Mouse (Mus musculus) intestine, embryonic 16.5 days (tissue): ENCODE data around the gene Fgfr1op2. TPM values are rescaled to one million over a fixed set of nuclear protein-coding genes. Genes with fewer than 3 reads are reported as not detected.

Experiments
- ATAC-seq: fragments of 200-750 bp; cut with Nextera tagmentation; 2 replicates; pipeline ENCODE4 v1.8.0; 2017; ENCODE audit warnings: moderate TSS enrichment, moderate library complexity
- H3K27ac ChIP-seq: fragments of 300-500 bp; sonication (generic); 2 replicates; pipeline ENCODE4 v1.5.1; 2014; ENCODE audit warnings: mild to moderate bottlenecking, low read length
- H3K27me3 ChIP-seq: fragments of 300-500 bp; sonication (generic); replicated peaks from 2 replicates; pipeline ENCODE4 v1.6.1; 2014; ENCODE audit warnings: low read length, control low read depth, mixed read lengths; ENCODE audit not compliant: control insufficient read depth, insufficient read depth
- H3K36me3 ChIP-seq: fragments of 300-500 bp; sonication (generic); 2 replicates; pipeline ENCODE4 v1.6.1; 2014; ENCODE audit warnings: low read length, control low read depth; ENCODE audit not compliant: control insufficient read depth, insufficient read depth
- H3K4me1 ChIP-seq: fragments of 300-500 bp; sonication (generic); 2 replicates; pipeline ENCODE4 v1.6.1; 2014; ENCODE audit warnings: low read length, control low read depth, mixed read lengths; ENCODE audit not compliant: control insufficient read depth, insufficient read depth
- H3K4me2 ChIP-seq: fragments of 300-500 bp; sonication (generic); 2 replicates; pipeline ENCODE4 v1.6.1; 2014; ENCODE audit warnings: low read depth, low read length, control low read depth
- H3K4me3 ChIP-seq: fragments of 300-500 bp; sonication (generic); 2 replicates; pipeline ENCODE4 v1.5.1; 2014; ENCODE audit warnings: mild to moderate bottlenecking, low read length
- H3K9ac ChIP-seq: fragments of 300-500 bp; sonication (generic); 2 replicates; pipeline ENCODE4 v1.6.1; 2014; ENCODE audit warnings: low read depth, low read length
- H3K9me3 ChIP-seq: fragments of 300-500 bp; sonication (generic); 2 replicates; pipeline ENCODE4 v1.6.1; 2016; ENCODE audit warnings: low read length, control low read depth; ENCODE audit not compliant: control insufficient read depth
- WGBS: fragments of 180-500 bp; shearing (Covaris S2); extraction: QIAGEN DNeasy Blood & Tissue Kit; methylation state at CpG from one replicate; pipeline ENCODE4 v1.1.7; 2014; 5-methylcytosine and 5-hydroxymethylcytosine counted together
- polyA plus RNA-seq: library from polyadenylated mRNA; unstranded; fragments of >200 nt; fragmentation: Nextera tagmentation; extraction: Ambion mirVana; gene quantifications from 2 replicates; pipeline ENCODE4 v1.2.1, GENCODE M21; 2015

Fgfr1op2 gene
- polyA plus RNA-seq, 1 experiment from 2014 or later = 86.6 TPM

GRCm38 (mm10) chr6:146614541-146614940 is 37.5 kb downstream of the Fgfr1op2 start:
- ATAC-seq = no peak
- H3K9ac ChIP-seq = no peak overlapping the region
- no peaks in the 10 kb centered on the region for H3K4me1 ChIP-seq
- H3K36me3 ChIP-seq = peaks cover 19% of the 10 kb centered on the region
- no peaks in the 10 kb centered on the region for H3K27me3 ChIP-seq
- 85% methylated on average over 5 of the region's 5 CpGs for WGBS
- H3K27ac ChIP-seq = no peak overlapping the region
- no peaks in the 10 kb centered on the region for H3K9me3 ChIP-seq
- H3K4me2 ChIP-seq = no peak overlapping the region
- no peak overlapping the region for H3K4me3 ChIP-seq

GRCm38 (mm10) chr6:146615891-146616290 is 38.9 kb downstream of the Fgfr1op2 start:
- H3K4me2 ChIP-seq = no peak overlapping the region
- no peaks in the 10 kb centered on the region for H3K4me1 ChIP-seq
- no peak overlapping the region for H3K27ac ChIP-seq
- WGBS = 94% methylated on average over 8 of the region's 8 CpGs
- H3K9me3 ChIP-seq = no peaks in the 10 kb centered on the region
- no peak for ATAC-seq
- H3K9ac ChIP-seq = no peak overlapping the region
- no peaks in the 10 kb centered on the region for H3K27me3 ChIP-seq
- no peak overlapping the region for H3K4me3 ChIP-seq
- H3K36me3 ChIP-seq = peaks cover 19% of the 10 kb centered on the region

- H3K9me3 ChIP-seq = no peaks in the 10 kb centered on the region
- no peak overlapping the region for H3K4me3 ChIP-seq
- H3K27ac ChIP-seq = no peak overlapping the region
- peaks cover 19% of the 10 kb centered on the region for H3K36me3 ChIP-seq
- no peaks in the 10 kb centered on the region for H3K4me1 ChIP-seq
- 81% methylated on average over 2 of the region's 2 CpGs for WGBS
- no peaks in the 10 kb centered on the region for H3K27me3 ChIP-seq
- no peak overlapping the region for H3K9ac ChIP-seq
- H3K4me2 ChIP-seq = no peak overlapping the region
- peak; percentile 60 for ATAC-seq
Observed at GRCm38 (mm10) chr6:146616670-146617069, 39.7 kb downstream of the Fgfr1op2 start.

DNA sequence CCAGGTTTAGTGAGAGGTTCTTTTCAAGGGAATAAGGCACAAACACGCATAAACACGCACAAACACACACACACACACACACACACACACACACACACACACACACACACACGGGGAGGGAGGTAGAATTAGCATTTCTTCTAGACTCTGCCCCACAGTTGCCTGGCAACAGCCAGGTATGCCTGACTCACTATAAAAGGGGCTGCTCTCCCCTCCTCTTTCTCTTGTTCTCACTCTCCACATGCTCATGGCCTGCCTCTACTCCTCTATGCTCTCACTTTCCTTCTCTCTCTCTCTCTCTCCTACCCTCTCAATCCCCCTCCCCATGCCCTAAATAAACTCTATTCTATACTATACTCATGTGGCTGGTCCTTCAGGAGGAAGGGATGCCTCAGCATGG is 51.1 kb downstream of the Fgfr1op2 start:
- Histone ChIP-seq H3K27me3 (no peaks in the 10 kb centered on the region), H3K4me1 (peaks cover 2% of the 10 kb centered on the region), H3K9ac (no peak overlapping the region), H3K4me2 (no peak overlapping the region), H3K9me3 (no peaks in the 10 kb centered on the region), H3K36me3 (no peaks in the 10 kb centered on the region), H3K4me3 (no peak overlapping the region), H3K27ac (no peak overlapping the region)
- ATAC-seq = no peak
- WGBS = 84% methylated on average over 2 of the region's 3 CpGs

DNA sequence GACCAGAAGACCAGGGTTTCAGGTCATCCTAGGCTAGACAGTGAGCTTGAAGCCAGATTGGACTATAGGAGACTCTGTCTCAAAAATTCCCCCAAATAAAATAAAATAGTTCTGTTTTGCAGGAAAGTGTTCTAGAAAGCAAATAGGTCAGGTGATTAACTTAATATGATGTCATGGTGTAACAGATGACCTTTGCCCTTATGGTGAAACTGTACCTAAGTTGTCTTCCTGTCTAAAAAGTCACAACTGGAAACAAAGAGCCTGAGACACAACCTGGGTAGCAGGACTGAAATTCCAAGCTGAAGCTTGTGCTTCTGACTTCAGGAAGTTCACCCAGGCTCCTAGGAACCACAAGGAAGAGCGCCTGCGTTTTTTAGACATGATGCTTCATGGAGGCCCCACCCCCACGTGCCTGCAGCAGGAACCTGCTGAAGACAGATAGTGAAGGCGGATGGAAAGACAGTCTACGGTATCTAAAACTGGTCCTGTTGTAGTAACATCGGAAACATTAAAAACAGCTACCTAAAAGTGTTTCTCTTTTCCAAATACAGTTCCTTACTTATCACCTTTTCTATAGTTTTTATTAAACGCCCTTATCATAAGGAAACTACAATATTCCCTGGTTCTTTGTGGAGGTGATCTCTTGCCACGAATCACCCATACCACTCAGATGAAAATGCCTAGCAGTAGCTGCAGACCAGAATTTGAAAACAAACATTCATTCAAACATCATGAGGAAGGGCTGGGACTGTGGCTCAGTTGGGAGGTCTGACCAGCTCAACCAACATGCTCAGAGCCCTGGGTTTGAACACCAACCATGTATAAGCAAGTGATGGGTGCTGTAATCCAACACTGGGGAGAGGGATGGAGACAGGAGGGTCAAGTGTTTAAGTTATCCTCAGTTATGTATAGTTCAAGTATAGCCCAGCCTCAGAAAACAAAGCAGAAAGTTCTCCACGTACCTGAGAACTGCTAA is 53.1 kb downstream of the Fgfr1op2 start:
- Histone ChIP-seq H3K4me3 (no peak overlapping the region), H3K4me1 (peaks cover 7% of the 10 kb centered on the region), H3K27ac (no peak overlapping the region), H3K36me3 (no peaks in the 10 kb centered on the region), H3K9ac (no peak overlapping the region), H3K4me2 (no peak overlapping the region), H3K27me3 (no peaks in the 10 kb centered on the region), H3K9me3 (no peaks in the 10 kb centered on the region)
- 72% methylated on average over 9 of the region's 9 CpGs for WGBS
- ATAC-seq = no peak

DNA sequence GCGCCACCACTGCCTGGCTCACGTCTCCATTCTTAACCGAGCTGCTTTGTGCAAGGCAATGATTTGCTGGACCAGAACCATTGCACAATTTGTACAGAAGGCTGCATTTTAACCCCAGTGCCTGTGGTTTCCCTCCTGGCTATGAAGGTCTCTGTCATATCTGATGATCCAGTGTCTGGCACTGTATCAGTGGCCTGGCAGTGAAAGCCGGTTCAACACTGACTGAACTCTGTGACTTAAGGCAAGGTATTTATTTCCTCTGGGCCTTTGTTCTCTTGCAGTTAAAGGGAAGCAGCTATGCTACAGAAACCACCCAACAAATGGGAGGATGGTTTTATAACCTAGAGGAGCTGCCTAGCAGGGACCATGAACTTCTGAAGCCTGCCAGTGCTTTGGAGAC is 54.0 kb downstream of the Fgfr1op2 start:
- ATAC-seq = no peak
- H3K4me3 ChIP-seq = no peak overlapping the region
- no peaks in the 10 kb centered on the region for H3K9me3 ChIP-seq
- H3K36me3 ChIP-seq = no peaks in the 10 kb centered on the region
- H3K4me1 ChIP-seq = peaks cover 7% of the 10 kb centered on the region
- H3K4me2 ChIP-seq = no peak overlapping the region
- 82% methylated on average over 4 of the region's 4 CpGs for WGBS
- H3K27ac ChIP-seq = no peak overlapping the region
- H3K9ac ChIP-seq = no peak overlapping the region
- H3K27me3 ChIP-seq = no peaks in the 10 kb centered on the region

DNA sequence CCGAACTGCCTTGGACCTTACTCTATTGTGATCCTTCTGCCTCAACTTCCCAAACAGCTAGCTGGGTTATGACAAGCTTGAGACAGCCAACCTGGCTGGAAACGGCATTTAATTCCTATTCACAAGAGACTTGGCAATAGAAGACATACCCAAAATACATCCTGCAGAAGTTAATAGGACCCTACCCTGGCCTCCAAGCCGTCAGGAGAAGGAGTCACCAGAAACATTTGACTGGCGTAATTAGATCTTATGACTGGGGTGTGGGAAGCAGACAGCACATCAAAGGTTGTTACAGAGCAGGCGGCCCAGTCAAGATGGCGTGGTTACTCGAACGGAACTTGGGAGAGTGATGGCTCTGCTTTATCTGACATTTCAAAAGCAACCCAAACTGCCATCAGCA is 54.8 kb downstream of the Fgfr1op2 start:
- Histone ChIP-seq H3K4me3 (no peak overlapping the region), H3K27me3 (no peaks in the 10 kb centered on the region), H3K4me1 (peaks cover 7% of the 10 kb centered on the region), H3K36me3 (no peaks in the 10 kb centered on the region), H3K9me3 (no peaks in the 10 kb centered on the region), H3K27ac (no peak overlapping the region), H3K4me2 (no peak overlapping the region), H3K9ac (no peak overlapping the region)
- 80% methylated on average over 8 of the region's 8 CpGs for WGBS
- ATAC-seq = no peak

DNA sequence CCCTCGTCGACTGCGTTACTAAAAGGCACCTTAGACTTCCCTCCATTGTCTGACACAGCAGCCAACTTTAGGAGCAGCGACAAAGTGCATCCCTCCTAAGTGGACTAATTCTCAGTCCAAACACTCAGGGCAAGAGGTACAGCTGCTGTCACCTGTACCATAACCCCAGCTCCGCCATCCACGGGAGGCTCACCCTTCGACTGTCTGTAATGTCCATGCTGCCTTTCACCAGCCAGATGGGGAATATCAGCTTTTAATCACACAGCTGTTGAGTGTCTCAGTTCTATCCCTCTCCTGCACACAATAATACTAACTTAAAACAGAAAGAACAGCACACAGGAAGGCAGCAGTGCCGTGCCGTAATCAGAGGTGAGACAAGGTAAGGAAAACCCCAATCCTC is 55.4 kb downstream of the Fgfr1op2 start:
- ATAC-seq = no peak
- Histone ChIP-seq H3K27ac (no peak overlapping the region), H3K4me2 (no peak overlapping the region), H3K9ac (no peak overlapping the region), H3K9me3 (no peaks in the 10 kb centered on the region), H3K27me3 (no peaks in the 10 kb centered on the region), H3K4me1 (peaks cover 7% of the 10 kb centered on the region), H3K4me3 (no peak overlapping the region), H3K36me3 (no peaks in the 10 kb centered on the region)
- 78% methylated on average over 9 of the region's 9 CpGs for WGBS

- Histone ChIP-seq H3K36me3 (no peaks in the 10 kb centered on the region), H3K4me1 (peaks cover 7% of the 10 kb centered on the region), H3K9ac (peak overlapping the region; percentile 94; the same call in 1 of the 2 replicates), H3K9me3 (no peaks in the 10 kb centered on the region), H3K27ac (no peak overlapping the region), H3K4me2 (peak overlapping the region; percentile 77; the same call in 1 of the 2 replicates), H3K4me3 (peak overlapping the region; percentile 12; the same call in 1 of the 2 replicates), H3K27me3 (no peaks in the 10 kb centered on the region)
- ATAC-seq = no peak; the same call in 1 of the 2 replicates
- WGBS = 59% methylated on average over 8 of the region's 8 CpGs
Observed at GRCm38 (mm10) chr6:146633097-146633496, 56.1 kb downstream of the Fgfr1op2 start.
